Mouse (Mus musculus) midbrain, embryonic 16.5 days (tissue): ENCODE data around the gene Agpat4. TPM values are rescaled to one million over a fixed set of nuclear protein-coding genes. Genes with fewer than 3 reads are reported as not detected.
A peak's percentile ranks its signal among the peaks of the same experiment; 100 is the strongest.

Experiments
- ATAC-seq: fragments of 200-750 bp; cut with Nextera tagmentation; 2 replicates; pipeline ENCODE4 v1.8.0; 2017; ENCODE audit warnings: moderate TSS enrichment
- H3K27ac ChIP-seq: fragments of 300-500 bp; sonication (generic); 2 replicates; pipeline ENCODE4 v1.5.1; 2014; ENCODE audit warnings: mild to moderate bottlenecking, low read length, mixed read lengths
- H3K27me3 ChIP-seq: fragments of 300-500 bp; sonication (generic); 2 replicates; pipeline ENCODE4 v1.6.1; 2014; ENCODE audit warnings: low read depth, low read length, mixed read lengths; ENCODE audit not compliant: control insufficient read depth, insufficient read depth
- H3K36me3 ChIP-seq: fragments of 300-500 bp; sonication (generic); 2 replicates; pipeline ENCODE4 v1.6.1; 2014; ENCODE audit warnings: mild to moderate bottlenecking, low read length, moderate library complexity, mixed read lengths; ENCODE audit not compliant: control insufficient read depth, insufficient read depth
- H3K4me1 ChIP-seq: fragments of 300-500 bp; sonication (generic); 2 replicates; pipeline ENCODE4 v1.6.1; 2014; ENCODE audit warnings: mild to moderate bottlenecking, low read length, mixed read lengths; ENCODE audit not compliant: control insufficient read depth, insufficient read depth
- H3K4me2 ChIP-seq: fragments of 300-500 bp; sonication (generic); 2 replicates; pipeline ENCODE4 v1.6.1; 2014; ENCODE audit warnings: mild to moderate bottlenecking, low read length, mixed read lengths
- H3K4me3 ChIP-seq: fragments of 300-500 bp; sonication (generic); 2 replicates; pipeline ENCODE4 v1.5.1; 2014; ENCODE audit warnings: low read depth, mild to moderate bottlenecking, low read length, moderate library complexity, mixed read lengths
- H3K9ac ChIP-seq: fragments of 300-500 bp; sonication (generic); 2 replicates; pipeline ENCODE4 v1.6.1; 2014; ENCODE audit warnings: low read depth, low read length, mixed read lengths
- H3K9me3 ChIP-seq: fragments of 300-500 bp; sonication (generic); replicated peaks from 2 replicates; pipeline ENCODE4 v1.6.1; 2014; ENCODE audit warnings: mild to moderate bottlenecking, low read length, mixed read lengths; ENCODE audit not compliant: control insufficient read depth, poor library complexity, severe bottlenecking
- WGBS: fragments of 180-500 bp; shearing (Covaris S2); extraction: QIAGEN DNeasy Blood & Tissue Kit; methylation state at CpG from one replicate; pipeline ENCODE4 v1.1.7; 2014; 5-methylcytosine and 5-hydroxymethylcytosine counted together
- polyA plus RNA-seq: library from polyadenylated mRNA; unstranded; fragments of >200 nt; fragmentation: Nextera tagmentation; extraction: Ambion mirVana; gene quantifications from 2 replicates; pipeline ENCODE4 v1.2.1, GENCODE M21; 2015

Gene Agpat4
- polyA plus RNA-seq, 1 experiment from 2014 or later = 68.3 TPM

DNA sequence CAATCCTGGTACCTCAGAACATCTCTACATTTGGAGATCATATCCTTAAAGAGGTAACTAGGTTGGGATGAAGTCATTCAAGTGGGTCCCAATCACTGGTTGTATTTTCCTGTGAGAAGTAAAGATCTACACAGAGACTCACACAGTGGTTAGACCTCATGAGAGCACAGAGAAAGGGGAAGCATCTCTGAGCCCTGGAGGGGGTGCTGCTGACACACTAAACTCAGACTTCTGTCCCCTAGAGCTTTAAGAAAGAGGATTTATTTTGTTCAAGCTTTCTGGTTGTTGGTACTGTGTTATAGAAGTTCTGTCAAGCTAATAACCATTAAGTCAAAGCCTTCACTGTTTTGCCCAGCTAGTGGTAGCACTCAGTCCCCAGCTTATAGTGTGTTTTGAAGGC is 19.1 kb upstream of the Agpat4 start:
- no peak overlapping the region for H3K27ac ChIP-seq
- no peak for ATAC-seq

DNA sequence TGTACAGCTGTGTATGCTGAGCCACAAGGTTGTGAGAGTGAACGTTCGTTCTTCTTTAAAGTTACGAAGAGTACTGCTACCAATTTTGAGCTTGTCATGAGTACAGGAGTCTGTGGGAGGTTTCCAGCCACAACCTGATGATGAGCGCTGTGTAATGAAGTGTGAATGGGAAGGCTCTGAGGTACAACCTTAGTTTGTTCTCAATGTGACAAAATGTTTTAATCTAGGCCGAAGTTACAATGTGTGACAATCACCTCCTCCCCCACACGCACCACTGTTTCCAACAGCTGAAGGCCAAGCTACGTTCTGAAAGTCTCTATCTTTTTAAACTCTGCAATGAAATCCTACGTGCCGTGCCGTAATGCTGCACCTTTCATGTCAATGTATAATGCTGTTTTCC is 16.2 kb upstream of the Agpat4 start:
- 97% methylated on average over 10 of the region's 10 CpGs for WGBS
- Histone ChIP-seq H3K9ac (no peak overlapping the region), H3K27ac (no peak overlapping the region), H3K27me3 (no peaks in the 10 kb centered on the region), H3K9me3 (peaks cover 4% of the 10 kb centered on the region; the same call in 1 of the 2 replicates), H3K36me3 (no peaks in the 10 kb centered on the region), H3K4me3 (no peak overlapping the region), H3K4me2 (no peak overlapping the region), H3K4me1 (no peaks in the 10 kb centered on the region)
- ATAC-seq = no peak

More for the DNA sequence above, 19.1 kb upstream of the Agpat4 start:
- Histone ChIP-seq H3K9ac (no peak overlapping the region), H3K9me3 (peaks cover 4% of the 10 kb centered on the region; the same call in 1 of the 2 replicates), H3K4me2 (no peak overlapping the region), H3K27me3 (no peaks in the 10 kb centered on the region), H3K4me3 (no peak overlapping the region), H3K4me1 (no peaks in the 10 kb centered on the region), H3K36me3 (no peaks in the 10 kb centered on the region)

DNA sequence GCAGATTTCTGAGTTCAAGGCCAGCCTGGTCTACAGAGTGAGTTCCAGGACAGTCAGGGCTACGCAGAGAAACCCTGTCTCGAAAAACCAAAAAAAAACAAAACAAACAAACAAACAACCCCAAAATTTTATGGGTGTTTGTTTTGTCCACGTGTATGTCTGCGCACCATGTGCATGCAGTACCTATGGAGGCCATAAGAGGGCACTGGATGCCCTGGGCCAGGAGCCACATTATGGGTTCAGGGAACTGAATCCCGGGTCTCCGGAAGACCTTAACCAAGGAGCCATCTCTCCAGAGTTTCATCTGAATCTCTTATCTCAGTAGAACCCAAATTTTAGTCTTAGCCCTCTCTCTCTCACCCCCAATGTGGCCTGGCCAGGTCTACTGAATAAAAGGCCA is 14.7 kb upstream of the Agpat4 start:
- 79% methylated on average over 6 of the region's 6 CpGs for WGBS
- H3K27ac ChIP-seq = no peak overlapping the region
- no peak overlapping the region for H3K4me2 ChIP-seq
- no peak for ATAC-seq
- H3K4me1 ChIP-seq = no peaks in the 10 kb centered on the region
- H3K9me3 ChIP-seq = peaks cover 4% of the 10 kb centered on the region; the same call in 1 of the 2 replicates
- H3K4me3 ChIP-seq = no peak overlapping the region
- H3K36me3 ChIP-seq = no peaks in the 10 kb centered on the region
- no peak overlapping the region for H3K9ac ChIP-seq
- no peaks in the 10 kb centered on the region for H3K27me3 ChIP-seq

DNA sequence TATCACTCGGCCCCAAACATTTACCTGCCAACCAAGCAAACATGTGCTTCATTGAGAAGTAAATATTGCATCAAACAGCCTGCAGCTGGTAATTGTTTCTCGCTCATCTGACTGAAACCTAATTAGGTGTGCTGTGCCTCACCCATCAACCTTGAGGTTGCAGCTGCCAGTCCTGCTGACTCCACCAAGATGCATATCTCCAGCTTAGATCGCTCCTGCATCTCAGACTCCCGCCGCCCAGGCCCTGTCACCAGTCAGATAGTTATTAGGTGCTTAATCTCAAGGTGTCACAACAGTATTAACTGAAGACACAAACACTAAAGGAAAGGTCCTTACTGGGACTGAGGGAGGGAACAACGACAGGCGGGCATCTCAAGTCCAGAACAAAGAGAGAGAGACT is 14.3 kb upstream of the Agpat4 start:
- 90% methylated on average over 7 of the region's 7 CpGs for WGBS
- peaks cover 4% of the 10 kb centered on the region; the same call in 1 of the 2 replicates for H3K9me3 ChIP-seq
- ATAC-seq = no peak
- no peak overlapping the region for H3K4me3 ChIP-seq
- H3K4me1 ChIP-seq = no peaks in the 10 kb centered on the region
- no peak overlapping the region for H3K9ac ChIP-seq
- no peak overlapping the region for H3K27ac ChIP-seq
- H3K4me2 ChIP-seq = no peak overlapping the region
- no peaks in the 10 kb centered on the region for H3K36me3 ChIP-seq
- H3K27me3 ChIP-seq = no peaks in the 10 kb centered on the region

DNA sequence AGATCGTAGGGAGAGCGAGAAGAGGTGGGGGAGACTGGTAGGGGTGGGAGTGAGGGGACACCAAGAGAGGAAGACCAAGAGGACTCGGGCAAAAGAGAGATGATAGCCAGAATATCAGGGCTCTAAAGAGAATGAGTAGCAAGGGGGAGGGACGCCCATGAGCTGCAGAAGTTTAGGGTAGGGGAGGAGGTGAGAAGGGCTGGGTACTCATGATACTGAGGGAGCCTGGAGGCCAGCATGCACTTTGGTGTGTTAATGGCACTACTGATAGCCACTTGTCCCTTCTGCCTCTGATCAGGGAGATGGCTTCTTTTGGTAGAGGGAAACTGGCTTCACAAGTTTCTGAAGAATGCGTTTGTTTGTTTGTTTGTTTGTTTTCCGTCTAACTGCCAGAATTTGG is 13.8 kb upstream of the Agpat4 start:
- WGBS = 93% methylated on average over 6 of the region's 6 CpGs
- no peak overlapping the region for H3K9ac ChIP-seq
- no peak for ATAC-seq

DNA sequence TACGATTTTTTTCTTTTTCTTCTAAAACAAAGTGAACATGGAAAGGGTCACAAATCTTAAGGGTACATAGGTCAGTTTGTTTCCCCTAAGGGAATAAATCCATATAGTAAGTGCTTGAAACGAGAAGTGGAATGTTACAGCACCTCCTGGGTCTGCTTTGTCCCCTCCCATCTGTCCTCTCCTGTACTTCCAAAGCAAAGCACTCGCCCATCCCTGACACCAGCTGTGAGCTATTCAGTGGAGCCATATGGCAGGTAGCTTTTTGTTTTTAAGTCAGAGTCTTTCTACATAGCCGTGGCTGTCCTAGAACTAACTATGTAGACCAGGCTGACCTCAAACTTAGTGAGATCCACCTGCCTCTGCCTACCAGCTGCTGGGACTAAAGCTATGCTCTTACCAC is 12.2 kb upstream of the Agpat4 start:
- Histone ChIP-seq H3K27me3 (no peaks in the 10 kb centered on the region), H3K27ac (no peak overlapping the region), H3K9ac (no peak overlapping the region), H3K4me3 (no peak overlapping the region), H3K4me1 (no peaks in the 10 kb centered on the region), H3K4me2 (no peak overlapping the region), H3K36me3 (no peaks in the 10 kb centered on the region), H3K9me3 (no peaks in the 10 kb centered on the region)
- ATAC-seq = no peak
- WGBS = 48% methylated on average over 4 of the region's 4 CpGs

More for the DNA sequence above, 13.8 kb upstream of the Agpat4 start:
- Histone ChIP-seq H3K4me1 (no peaks in the 10 kb centered on the region), H3K27me3 (no peaks in the 10 kb centered on the region), H3K27ac (no peak overlapping the region), H3K36me3 (no peaks in the 10 kb centered on the region), H3K4me2 (no peak overlapping the region), H3K4me3 (no peak overlapping the region), H3K9me3 (peaks cover 4% of the 10 kb centered on the region; the same call in 1 of the 2 replicates)

DNA sequence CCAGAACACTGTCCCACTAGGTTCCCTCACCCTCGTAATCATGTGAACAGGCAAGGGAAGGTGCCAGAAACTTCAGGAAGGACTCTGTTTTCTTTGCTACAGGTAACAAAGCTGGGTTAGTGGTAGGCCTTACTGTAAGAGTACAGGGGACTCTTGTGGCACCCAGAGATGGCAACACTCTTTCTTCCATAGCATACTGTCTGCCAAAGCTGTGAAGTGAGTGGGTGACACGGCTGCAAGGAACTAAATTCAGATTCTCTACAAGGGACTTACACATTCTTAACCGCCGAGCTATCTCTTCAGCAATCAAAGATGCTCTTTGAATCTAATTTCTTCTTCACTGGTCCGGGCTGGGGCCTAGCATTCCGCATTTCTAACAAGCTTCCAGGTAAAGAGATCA is 4.9 kb upstream of the Agpat4 start:
- Histone ChIP-seq H3K9me3 (no peaks in the 10 kb centered on the region), H3K4me1 (peaks cover 8% of the 10 kb centered on the region), H3K27ac (no peak overlapping the region), H3K4me3 (no peak overlapping the region), H3K4me2 (no peak overlapping the region), H3K36me3 (no peaks in the 10 kb centered on the region), H3K27me3 (no peaks in the 10 kb centered on the region), H3K9ac (no peak overlapping the region)
- no peak for ATAC-seq
- WGBS = 90% methylated on average over 6 of the region's 6 CpGs

DNA sequence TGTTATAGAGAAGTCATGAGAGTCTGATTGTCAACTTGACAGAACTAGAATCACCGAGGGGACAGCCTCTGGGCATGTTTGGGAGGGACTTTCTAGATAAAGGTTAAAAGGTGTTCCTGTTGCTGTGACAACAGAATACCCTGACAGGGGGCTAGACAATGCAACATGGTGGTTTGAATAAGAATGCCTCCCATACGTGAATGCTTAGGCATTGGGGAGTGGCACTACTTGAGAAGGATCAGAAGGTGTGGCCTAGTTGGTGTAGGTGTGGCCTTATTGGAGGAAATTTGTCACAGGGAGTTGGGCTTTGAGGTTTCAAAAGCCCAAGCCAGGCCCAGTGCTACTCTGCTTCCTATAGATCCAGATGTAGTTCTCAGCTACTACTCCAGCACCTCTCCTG is 3.4 kb upstream of the Agpat4 start:
- no peak overlapping the region for H3K9ac ChIP-seq
- H3K27ac ChIP-seq = no peak overlapping the region
- no peak overlapping the region for H3K4me2 ChIP-seq
- WGBS = 76% methylated on average over 2 of the region's 2 CpGs
- H3K9me3 ChIP-seq = no peaks in the 10 kb centered on the region
- H3K4me1 ChIP-seq = peaks cover 8% of the 10 kb centered on the region
- no peaks in the 10 kb centered on the region for H3K36me3 ChIP-seq
- no peak overlapping the region for H3K4me3 ChIP-seq
- no peaks in the 10 kb centered on the region for H3K27me3 ChIP-seq
- ATAC-seq = no peak

DNA sequence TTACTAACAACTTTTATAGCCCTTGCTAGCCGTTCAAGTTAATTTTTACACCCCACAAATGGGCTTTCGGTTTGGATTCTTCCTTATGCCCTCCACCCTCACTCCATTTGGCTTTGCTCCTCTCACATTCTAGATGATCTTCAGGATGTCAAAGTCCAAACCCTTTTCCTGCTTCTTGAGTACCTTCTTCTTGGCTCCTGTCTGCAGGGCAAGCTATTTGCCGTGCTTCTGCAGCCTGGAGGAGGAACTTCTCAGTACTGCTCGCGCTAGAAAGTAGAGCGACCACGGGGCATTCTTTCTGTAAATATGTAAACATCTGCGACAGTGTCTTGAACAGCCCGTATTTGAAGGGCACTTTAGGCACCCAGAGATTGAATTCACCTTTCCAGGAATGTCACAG is 373 bp upstream of the Agpat4 start:
- peak overlapping the region; percentile 94; the same call in 1 of the 2 replicates for H3K27ac ChIP-seq
- 9% methylated on average over 9 of the region's 9 CpGs for WGBS
- H3K9me3 ChIP-seq = no peaks in the 10 kb centered on the region
- H3K36me3 ChIP-seq = no peaks in the 10 kb centered on the region
- no peaks in the 10 kb centered on the region for H3K27me3 ChIP-seq
- H3K9ac ChIP-seq = peak overlapping the region; percentile 78
- no peak for ATAC-seq
- peaks cover 24% of the 10 kb centered on the region for H3K4me1 ChIP-seq
- peak overlapping the region; percentile 70 for H3K4me3 ChIP-seq
- H3K4me2 ChIP-seq = peak overlapping the region; percentile 92
